Mouse (Mus musculus) MEL (cell line): ENCODE measurements around the gene Srp9. TPM values are rescaled to one million over a fixed set of nuclear protein-coding genes. Genes with fewer than 3 reads are reported as not detected.

Experiments
- DNase-seq: peaks from one replicate; pipeline ENCODE4 v3.0.0; 2011; ENCODE audit warnings: low read depth, low spot score
- H3K27ac ChIP-seq: 2 replicates; pipeline ENCODE4 v1.5.1; 2012; ENCODE audit warnings: low read depth, mild to moderate bottlenecking, control low read depth, low read length, moderate library complexity; ENCODE audit not compliant: control insufficient read depth
- H3K27me3 ChIP-seq, 2 experiments: fragments of 150-350 bp in 1 of 2; sonication (generic) in 1 of 2; 2 replicates each; pipeline ENCODE4 v1.6.1; 2012; ENCODE audit warnings: low read length in 2 of 2, mild to moderate bottlenecking in 2 of 2, improper control_type of control experiment in 1 of 2, moderate library complexity in 1 of 2; ENCODE audit not compliant: insufficient read depth in 2 of 2, control insufficient read depth in 1 of 2
- H3K36me3 ChIP-seq, 2 experiments: 2 replicates each; pipeline ENCODE4 v1.6.1; 2012 to 2014; ENCODE audit warnings: low read length in 2 of 2, improper control_type of control experiment in 1 of 2, inconsistent platforms in 1 of 2, mild to moderate bottlenecking in 1 of 2; ENCODE audit not compliant: insufficient read depth in 2 of 2, control insufficient read depth in 1 of 2
- H3K4me1 ChIP-seq, 2 experiments: fragments of 150-350 bp in 1 of 2; sonication (generic) in 1 of 2; 2 replicates each; pipeline ENCODE4 v1.6.1; 2012; ENCODE audit warnings: low read length in 2 of 2, improper control_type of control experiment in 1 of 2, mild to moderate bottlenecking in 1 of 2; ENCODE audit not compliant: insufficient read depth in 2 of 2, control insufficient read depth in 1 of 2
- H3K4me3 ChIP-seq, 2 experiments: fragments of 150-350 bp in 1 of 2; sonication (generic) in 1 of 2; 2 replicates each; pipeline ENCODE4 v1.5.1; 2012; ENCODE audit warnings: low read depth in 2 of 2, low read length in 2 of 2, mild to moderate bottlenecking in 2 of 2, moderate library complexity in 2 of 2, control low read depth in 1 of 2, improper control_type of control experiment in 1 of 2; ENCODE audit not compliant: control insufficient read depth in 1 of 2, insufficient read depth in 1 of 2
- H3K79me2 ChIP-seq: 2 replicates; pipeline ENCODE4 v1.6.1; 2012; ENCODE audit warnings: mild to moderate bottlenecking, low read length, moderate library complexity; ENCODE audit not compliant: control insufficient read depth, poor library complexity, insufficient read depth
- H3K9ac ChIP-seq: 2 replicates; pipeline ENCODE4 v1.6.1; 2012; ENCODE audit warnings: low read depth, mild to moderate bottlenecking, control low read depth, low read length, moderate library complexity; ENCODE audit not compliant: control insufficient read depth, poor library complexity, severe bottlenecking
- H3K9me3 ChIP-seq: fragments of 150-350 bp; sonication (generic); replicated peaks from 2 replicates; pipeline ENCODE4 v1.6.1; 2012; ENCODE audit warnings: mild to moderate bottlenecking, low read length, improper control_type of control experiment, moderate library complexity; ENCODE audit not compliant: insufficient read depth
- BHLHE40 ChIP-seq: IDR thresholded peaks from 2 replicates; pipeline ENCODE4 v1.6.1; 2012; ENCODE audit warnings: low read depth, mild to moderate bottlenecking, inconsistent platforms, low read length, improper control_type of control experiment, borderline replicate concordance
- CHD2 ChIP-seq: IDR thresholded peaks from 2 replicates; pipeline ENCODE4 v1.6.1; 2011; ENCODE audit warnings: low read length, improper control_type of control experiment
- ELF1 ChIP-seq: IDR thresholded peaks from 2 replicates; pipeline ENCODE4 v1.6.1; 2014; ENCODE audit warnings: low read depth, mild to moderate bottlenecking, inconsistent platforms, low read length, improper control_type of control experiment, moderate library complexity
- EP300 ChIP-seq, 2 experiments: IDR thresholded peaks; 2 replicates each; pipeline ENCODE4 v1.6.1; 2011; ENCODE audit warnings: improper control_type of control experiment in 2 of 2, low read length in 2 of 2, low read depth in 1 of 2, mild to moderate bottlenecking in 1 of 2
- ETS1 ChIP-seq: IDR thresholded peaks from 2 replicates; pipeline ENCODE4 v1.6.1; 2012; ENCODE audit warnings: low read depth, mild to moderate bottlenecking, inconsistent platforms, low read length, improper control_type of control experiment, moderate library complexity
- GABPA ChIP-seq: IDR thresholded peaks from 2 replicates; pipeline ENCODE4 v1.6.1; 2012; ENCODE audit warnings: low read depth, mild to moderate bottlenecking, inconsistent platforms, low read length, improper control_type of control experiment, moderate library complexity
- JUND ChIP-seq: IDR thresholded peaks from 2 replicates; pipeline ENCODE4 v1.6.1; 2011; ENCODE audit warnings: low read depth, mild to moderate bottlenecking, improper control_type of control experiment, low read length
- KAT2A ChIP-seq: conservative IDR thresholded peaks from 2 replicates; pipeline ENCODE4 v1.6.1; 2012; ENCODE audit warnings: low read depth, low read length, improper control_type of control experiment, inconsistent platforms
- MAX ChIP-seq: IDR thresholded peaks from 2 replicates; pipeline ENCODE4 v1.6.1; 2011; ENCODE audit warnings: low read length, improper control_type of control experiment
- MAZ ChIP-seq: IDR thresholded peaks from 2 replicates; pipeline ENCODE4 v1.6.1; 2012; ENCODE audit warnings: low read depth, mild to moderate bottlenecking, inconsistent platforms, low read length, improper control_type of control experiment
- MEF2A ChIP-seq: IDR thresholded peaks from 2 replicates; pipeline ENCODE4 v1.6.1; 2014; ENCODE audit warnings: low read depth, mild to moderate bottlenecking, inconsistent platforms, low read length, improper control_type of control experiment; ENCODE audit not compliant: poor library complexity, insufficient replicate concordance, severe bottlenecking; ENCODE audit errors: extremely low read depth
- MYC ChIP-seq: IDR thresholded peaks from 2 replicates; pipeline ENCODE4 v1.6.1; 2011; ENCODE audit warnings: low read depth, mild to moderate bottlenecking, low read length, improper control_type of control experiment, moderate library complexity
- NRF1 ChIP-seq: IDR thresholded peaks from 2 replicates; pipeline ENCODE4 v1.6.1; 2014; ENCODE audit warnings: low read depth, mild to moderate bottlenecking, inconsistent platforms, low read length, improper control_type of control experiment, moderate library complexity; ENCODE audit not compliant: poor library complexity, insufficient read depth, severe bottlenecking
- POLR2AphosphoS2 ChIP-seq: IDR thresholded peaks from 2 replicates; pipeline ENCODE4 v1.6.1; 2011; ENCODE audit warnings: low read length, improper control_type of control experiment
- POLR2AphosphoS5 ChIP-seq: IDR thresholded peaks from 2 replicates; pipeline ENCODE4 v1.6.1; 2012; ENCODE audit warnings: low read depth, borderline replicate concordance, mild to moderate bottlenecking, inconsistent platforms, low read length, moderate library complexity, mixed read lengths
- SMC3 ChIP-seq: IDR thresholded peaks from 2 replicates; pipeline ENCODE4 v1.6.1; 2011; ENCODE audit warnings: low read depth, low read length, improper control_type of control experiment
- TBP ChIP-seq: IDR thresholded peaks from 2 replicates; pipeline ENCODE4 v1.8.0; 2011; ENCODE audit warnings: low read depth, low read length, improper control_type of control experiment
- TCF12 ChIP-seq: IDR thresholded peaks from 2 replicates; pipeline ENCODE4 v1.6.1; 2014; ENCODE audit warnings: low read depth, mild to moderate bottlenecking, inconsistent platforms, low read length, improper control_type of control experiment, moderate library complexity
- UBTF ChIP-seq: IDR thresholded peaks from 2 replicates; pipeline ENCODE4 v1.6.1; 2012; ENCODE audit warnings: low read depth, mild to moderate bottlenecking, inconsistent platforms, low read length, improper control_type of control experiment, moderate library complexity, borderline replicate concordance; ENCODE audit not compliant: insufficient read depth
- USF1 ChIP-seq: IDR thresholded peaks from 2 replicates; pipeline ENCODE4 v1.6.1; 2014; ENCODE audit warnings: low read depth, mild to moderate bottlenecking, inconsistent platforms, low read length, improper control_type of control experiment, moderate library complexity
- ZNF384 ChIP-seq: IDR thresholded peaks from 2 replicates; pipeline ENCODE4 v1.6.1; 2012; ENCODE audit warnings: low read depth, mild to moderate bottlenecking, inconsistent platforms, low read length, improper control_type of control experiment
- polyA plus RNA-seq, 2 experiments: library from polyadenylated mRNA; stranded (reverse) in 1 of 2; unstranded in 1 of 2; fragments of >175 nt in 1 of 2; fragments of >200 nt in 1 of 2; gene quantifications; 2 replicates each; pipeline versions ENCODE4 v1.2.1 to v1.2.4; 2012; ENCODE audit warnings: low replicate concordance in 2 of 2, low read depth in 1 of 2; ENCODE audit not compliant: insufficient read length in 2 of 2, insufficient read depth in 1 of 2, missing spikeins in 1 of 2
- total RNA-seq: library from RNA; depleted of rRNA; stranded (reverse); fragments of 300-350 nt; gene quantifications from 2 replicates; pipeline ENCODE4 v1.2.3, GENCODE M21; 2012

The Srp9 gene
- total and polyA plus RNA-seq, 3 experiments: 49.7 to 61.8 TPM; not detected in 1

GRCm38 (mm10) chr1:182093407-182093806 lies 31.1 kb upstream of the Srp9 start:
- no peak for DNase-seq
- Histone ChIP-seq H3K9me3 (no peaks in the 10 kb centered on the region), H3K4me1 (no peaks in the 10 kb centered on the region), H3K4me3 (no peak overlapping the region), H3K27me3 (peaks cover 0 to 2% of the 10 kb centered on the region in 2 experiments; a peak in 1 of 4 replicates), H3K9ac (no peak overlapping the region), H3K27ac (no peak overlapping the region), H3K36me3 (no peaks in the 10 kb centered on the region), H3K79me2 (no peaks in the 10 kb centered on the region)
- TF ChIP-seq SMC3: no peak
- no peak for TF ChIP-seq ETS1
- no peak for TF ChIP-seq KAT2A
- no peak for TF ChIP-seq MYC
- no peak for TF ChIP-seq USF1
- no peak for TF ChIP-seq ELF1
- no peak for TF ChIP-seq MAX
- no peak for TF ChIP-seq UBTF
- TF ChIP-seq POLR2AphosphoS5: no peak
- TF ChIP-seq GABPA: no peak
- no peak for TF ChIP-seq MAZ
- no peak for TF ChIP-seq TBP
- TF ChIP-seq JUND: no peak
- no peak for TF ChIP-seq TCF12
- TF ChIP-seq POLR2AphosphoS2: no peak
- no peak for TF ChIP-seq EP300 (IDR thresholded peaks at IDR 0.05; ENCODE audit: low read depth in 1 of 2, low read length in 2 of 2)

GRCm38 (mm10) chr1:182094473-182095136 lies 29.9 kb upstream of the Srp9 start:
- peaks cover 0 to 2% of the 10 kb centered on the region in 2 experiments; a peak in 1 of 4 replicates for H3K27me3 ChIP-seq
- H3K4me1 ChIP-seq: no peaks in the 10 kb centered on the region

More at GRCm38 (mm10) chr1:182094473-182095136, 29.9 kb upstream of the Srp9 start:
- Histone ChIP-seq H3K79me2 (no peaks in the 10 kb centered on the region), H3K4me3 (no peak overlapping the region), H3K9ac (no peak overlapping the region), H3K9me3 (no peaks in the 10 kb centered on the region), H3K27ac (no peak overlapping the region), H3K36me3 (no peaks in the 10 kb centered on the region)
- TF ChIP-seq CHD2 (no peak), ZNF384 (no peak), NRF1 (no peak), MAX (no peak), BHLHE40 (no peak), MAZ (no peak), MEF2A (no peak), TBP (no peak), SMC3 (no peak)
- DNase-seq: no peak
